Mouse (Mus musculus) liver, embryonic 14.5 days (tissue): ENCODE data around the gene Agap1.

Experiments
- CTCF ChIP-seq: IDR thresholded peaks from 2 replicates; pipeline ENCODE4 v1.5.1; 2016; ENCODE audit warnings: antibody characterized with exemption, low read depth, control low read depth
- EP300 ChIP-seq: IDR thresholded peaks from 2 replicates; pipeline ENCODE4 v1.6.1; 2016; ENCODE audit warnings: antibody characterized with exemption, low read depth

GRCm38 (mm10) chr1:89554969-89555856 is 100.6 kb downstream of the Agap1 start:
- TF ChIP-seq CTCF (no peak), EP300 (no peak)
